Mouse (Mus musculus) limb, embryonic 15.5 days (tissue): Measurements from ENCODE around the gene Gramd1b. TPM values are rescaled to one million over a fixed set of nuclear protein-coding genes. Genes with fewer than 3 reads are reported as not detected.

ENCODE experiments used
- ATAC-seq: fragments of 200-750 bp; cut with Nextera tagmentation; 2 replicates; pipeline ENCODE4 v1.8.0; 2017; ENCODE audit warnings: low read depth, moderate TSS enrichment; ENCODE audit not compliant: insufficient number of reproducible peaks, low FRiP score, low TSS enrichment
- H3K27ac ChIP-seq: fragments of 300-500 bp; sonication (generic); 2 replicates; pipeline ENCODE4 v1.5.1; 2015; ENCODE audit warnings: moderate library complexity, mild to moderate bottlenecking, inconsistent platforms
- H3K27me3 ChIP-seq: fragments of 300-500 bp; sonication (generic); 2 replicates; pipeline ENCODE4 v1.6.1; 2015; ENCODE audit warnings: inconsistent platforms
- H3K36me3 ChIP-seq: fragments of 300-500 bp; sonication (generic); 2 replicates; pipeline ENCODE4 v1.6.1; 2015; ENCODE audit warnings: inconsistent platforms
- H3K4me1 ChIP-seq: fragments of 300-500 bp; sonication (generic); 2 replicates; pipeline ENCODE4 v1.6.1; 2015; ENCODE audit warnings: inconsistent platforms
- H3K4me2 ChIP-seq: fragments of 300-500 bp; sonication (generic); 2 replicates; pipeline ENCODE4 v1.6.1; 2015; ENCODE audit warnings: mild to moderate bottlenecking, inconsistent platforms
- H3K4me3 ChIP-seq: fragments of 300-500 bp; sonication (generic); 2 replicates; pipeline ENCODE4 v1.5.1; 2015; ENCODE audit warnings: mild to moderate bottlenecking, inconsistent platforms
- H3K9ac ChIP-seq: fragments of 300-500 bp; sonication (generic); 2 replicates; pipeline ENCODE4 v1.6.1; 2015; ENCODE audit warnings: inconsistent platforms
- H3K9me3 ChIP-seq: fragments of 300-500 bp; sonication (generic); 2 replicates; pipeline ENCODE4 v1.6.1; 2016; ENCODE audit warnings: inconsistent platforms
- WGBS: fragments of 180-500 bp; shearing (Covaris S2); methylation state at CpG from one replicate; pipeline ENCODE4 v1.1.7; 2015; 5-methylcytosine and 5-hydroxymethylcytosine counted together
- polyA plus RNA-seq: library from polyadenylated mRNA; unstranded; fragments of >200 nt; fragmentation: Nextera tagmentation; extraction: Ambion mirVana; gene quantifications from 2 replicates; pipeline ENCODE4 v1.2.1, GENCODE M21; 2015

Gramd1b gene
- polyA plus RNA-seq, 1 experiment from 2014 or later: 3.2 TPM

- Histone ChIP-seq H3K9me3 (no peaks in the 10 kb centered on the region), H3K27me3 (no peaks in the 10 kb centered on the region), H3K4me1 (peaks cover 1% of the 10 kb centered on the region; the same call in 1 of the 2 replicates), H3K36me3 (no peaks in the 10 kb centered on the region), H3K27ac (no peak overlapping the region), H3K4me2 (no peak overlapping the region), H3K4me3 (no peak overlapping the region), H3K9ac (no peak overlapping the region)
- no peak for ATAC-seq
- WGBS: 73% methylated on average over 3 of the region's 3 CpGs
Measured at GRCm38 (mm10) chr9:40277671-40278070, 253.5 kb downstream of the Gramd1b start.

- Histone ChIP-seq H3K36me3 (no peaks in the 10 kb centered on the region), H3K4me2 (no peak overlapping the region), H3K4me1 (no peaks in the 10 kb centered on the region), H3K27me3 (no peaks in the 10 kb centered on the region), H3K9me3 (no peaks in the 10 kb centered on the region), H3K9ac (no peak overlapping the region), H3K27ac (no peak overlapping the region), H3K4me3 (no peak overlapping the region)
- WGBS: 84% methylated on average over 5 of the region's 5 CpGs
- ATAC-seq: no peak
Measured at GRCm38 (mm10) chr9:40275904-40276303, 255.3 kb downstream of the Gramd1b start.

GRCm38 (mm10) chr9:40272822-40273221, 258.4 kb downstream of the Gramd1b start:
- Histone ChIP-seq H3K27me3 (peaks cover 22% of the 10 kb centered on the region), H3K4me1 (peaks cover 17% of the 10 kb centered on the region), H3K9ac (no peak overlapping the region), H3K27ac (no peak overlapping the region), H3K9me3 (no peaks in the 10 kb centered on the region), H3K4me2 (no peak overlapping the region), H3K36me3 (no peaks in the 10 kb centered on the region), H3K4me3 (no peak overlapping the region)
- WGBS: 81% methylated on average over 7 of the region's 7 CpGs
- ATAC-seq: no peak

GRCm38 (mm10) chr9:40271075-40271474, 260.1 kb downstream of the Gramd1b start:
- H3K9ac ChIP-seq: no peak overlapping the region
- peaks cover 22% of the 10 kb centered on the region for H3K27me3 ChIP-seq
- H3K4me3 ChIP-seq: no peak overlapping the region
- 59% methylated on average over 3 of the region's 3 CpGs for WGBS
- H3K4me2 ChIP-seq: no peak overlapping the region
- no peak overlapping the region for H3K27ac ChIP-seq
- ATAC-seq: no peak
- no peaks in the 10 kb centered on the region for H3K9me3 ChIP-seq
- peaks cover 18% of the 10 kb centered on the region for H3K4me1 ChIP-seq
- H3K36me3 ChIP-seq: no peaks in the 10 kb centered on the region

- peak overlapping the region; percentile 37 for H3K4me3 ChIP-seq
- 28% methylated on average over 8 of the region's 8 CpGs for WGBS
Measured at GRCm38 (mm10) chr9:40269880-40270279, 261.3 kb downstream of the Gramd1b start.

GRCm38 (mm10) chr9:40269103-40269861, 261.9 kb downstream of the Gramd1b start, which contains the start of gene Scn3b:
Scn3b (plus strand) TSS chr9:40269217.
- H3K4me1 ChIP-seq: peaks cover 18% of the 10 kb centered on the region
- H3K9ac ChIP-seq: no peak within 1 kb of the TSS
- H3K9me3 ChIP-seq: no peaks in the 10 kb centered on the region
- H3K36me3 ChIP-seq: no peaks in the 10 kb centered on the region
- peak within 1 kb of the TSS; percentile 37 for H3K4me3 ChIP-seq
- 0 out of 2 replicates have a peak within 1 kb of the TSS, but pooled peaks have one; percentile 0 for H3K27ac ChIP-seq
- ATAC-seq: peak; percentile 76
- under 1% methylated on average over 41 of the region's 42 CpGs for WGBS
- peak within 1 kb of the TSS; percentile 61 for H3K4me2 ChIP-seq
- H3K27me3 ChIP-seq: peaks cover 22% of the 10 kb centered on the region

More at GRCm38 (mm10) chr9:40269880-40270279, 261.3 kb downstream of the Gramd1b start:
- Histone ChIP-seq H3K9ac (no peak overlapping the region), H3K9me3 (no peaks in the 10 kb centered on the region), H3K4me2 (peak overlapping the region; percentile 61; the same call in 1 of the 2 replicates), H3K27ac (no peak overlapping the region), H3K27me3 (peaks cover 22% of the 10 kb centered on the region), H3K4me1 (peaks cover 18% of the 10 kb centered on the region), H3K36me3 (no peaks in the 10 kb centered on the region)
- no peak for ATAC-seq

- Histone ChIP-seq H3K4me1 (peaks cover 18% of the 10 kb centered on the region), H3K27ac (0 out of 2 replicates have a peak overlapping the region, but pooled peaks have one; percentile 0), H3K9ac (no peak overlapping the region), H3K4me2 (peak overlapping the region; percentile 61), H3K9me3 (no peaks in the 10 kb centered on the region), H3K27me3 (peaks cover 22% of the 10 kb centered on the region), H3K4me3 (peak overlapping the region; percentile 37), H3K36me3 (no peaks in the 10 kb centered on the region)
- ATAC-seq: no peak
- 10% methylated on average over 4 of the region's 4 CpGs for WGBS
Measured at GRCm38 (mm10) chr9:40268748-40269102, 262.5 kb downstream of the Gramd1b start.

- ATAC-seq: peak; percentile 41; the same call in 1 of the 2 replicates
- peaks cover 18% of the 10 kb centered on the region for H3K4me1 ChIP-seq
- no peak overlapping the region for H3K9ac ChIP-seq
- WGBS: 12% methylated on average over 21 of the region's 21 CpGs
- H3K4me2 ChIP-seq: peak overlapping the region; percentile 61
- H3K9me3 ChIP-seq: no peaks in the 10 kb centered on the region
- peak overlapping the region; percentile 37 for H3K4me3 ChIP-seq
- H3K27me3 ChIP-seq: peaks cover 22% of the 10 kb centered on the region
- no peak overlapping the region for H3K27ac ChIP-seq
- H3K36me3 ChIP-seq: no peaks in the 10 kb centered on the region
Measured at GRCm38 (mm10) chr9:40268040-40268747, 263.0 kb downstream of the Gramd1b start.

- H3K27me3 ChIP-seq: peaks cover 6% of the 10 kb centered on the region
- no peak overlapping the region for H3K4me2 ChIP-seq
- H3K9me3 ChIP-seq: no peaks in the 10 kb centered on the region
- no peak overlapping the region for H3K4me3 ChIP-seq
- H3K27ac ChIP-seq: no peak overlapping the region
- H3K4me1 ChIP-seq: peaks cover 9% of the 10 kb centered on the region
- no peak for ATAC-seq
- no peaks in the 10 kb centered on the region for H3K36me3 ChIP-seq
- 52% methylated on average over 6 of the region's 6 CpGs for WGBS
- no peak overlapping the region for H3K9ac ChIP-seq
Measured at GRCm38 (mm10) chr9:40263874-40264273, 267.3 kb downstream of the Gramd1b start.

GRCm38 (mm10) chr9:40252459-40252858, 278.7 kb downstream of the Gramd1b start:
- no peak overlapping the region for H3K27ac ChIP-seq
- H3K36me3 ChIP-seq: no peaks in the 10 kb centered on the region
- no peaks in the 10 kb centered on the region for H3K27me3 ChIP-seq
- 71% methylated on average over 3 of the region's 3 CpGs for WGBS
- no peak overlapping the region for H3K4me2 ChIP-seq
- no peak overlapping the region for H3K9ac ChIP-seq
- no peak overlapping the region for H3K4me3 ChIP-seq
- ATAC-seq: no peak
- H3K9me3 ChIP-seq: no peaks in the 10 kb centered on the region
- no peaks in the 10 kb centered on the region for H3K4me1 ChIP-seq

- no peak for ATAC-seq
- no peaks in the 10 kb centered on the region for H3K36me3 ChIP-seq
- no peaks in the 10 kb centered on the region for H3K9me3 ChIP-seq
- no peak overlapping the region for H3K27ac ChIP-seq
- no peak overlapping the region for H3K4me3 ChIP-seq
- no peak overlapping the region for H3K4me2 ChIP-seq
- no peak overlapping the region for H3K9ac ChIP-seq
- H3K4me1 ChIP-seq: no peaks in the 10 kb centered on the region
- H3K27me3 ChIP-seq: no peaks in the 10 kb centered on the region
- WGBS: 45% methylated on average over 1 of the region's 1 CpGs
Measured at GRCm38 (mm10) chr9:40249106-40249505, 282.1 kb downstream of the Gramd1b start.

GRCm38 (mm10) chr9:40246702-40247101, 284.5 kb downstream of the Gramd1b start:
- H3K9ac ChIP-seq: no peak overlapping the region
- peaks cover 2% of the 10 kb centered on the region for H3K4me1 ChIP-seq
- WGBS: 74% methylated on average over 6 of the region's 6 CpGs
- 0 out of 2 replicates have a peak, but pooled peaks have one; percentile 48 for ATAC-seq
- no peak overlapping the region for H3K4me3 ChIP-seq
- no peaks in the 10 kb centered on the region for H3K9me3 ChIP-seq
- no peaks in the 10 kb centered on the region for H3K36me3 ChIP-seq
- H3K4me2 ChIP-seq: no peak overlapping the region
- H3K27me3 ChIP-seq: no peaks in the 10 kb centered on the region
- H3K27ac ChIP-seq: no peak overlapping the region
